Mouse (Mus musculus) bone marrow, adult 2 months (tissue): ENCODE data around the gene Faf2.

ENCODE experiments used
- CTCF ChIP-seq: fragments of 200-500 bp; IDR thresholded peaks from 2 replicates; pipeline ENCODE4 v1.5.1; 2011; ENCODE audit warnings: low read length, control low read depth; ENCODE audit not compliant: control insufficient read depth, insufficient read depth
- POLR2A ChIP-seq: fragments of 200-500 bp; IDR thresholded peaks from 2 replicates; pipeline ENCODE4 v1.6.1; 2011; ENCODE audit warnings: low read depth, mild to moderate bottlenecking, control low read depth, low read length, borderline replicate concordance; ENCODE audit not compliant: control insufficient read depth

GRCm38 (mm10) chr13:54681291-54681690 lies 59.7 kb downstream of the Faf2 start:
- no peak for TF ChIP-seq CTCF
- no peak for TF ChIP-seq POLR2A
